ENCODE assay signal across 15 mouse cellular contexts in the genomic region with DNA sequence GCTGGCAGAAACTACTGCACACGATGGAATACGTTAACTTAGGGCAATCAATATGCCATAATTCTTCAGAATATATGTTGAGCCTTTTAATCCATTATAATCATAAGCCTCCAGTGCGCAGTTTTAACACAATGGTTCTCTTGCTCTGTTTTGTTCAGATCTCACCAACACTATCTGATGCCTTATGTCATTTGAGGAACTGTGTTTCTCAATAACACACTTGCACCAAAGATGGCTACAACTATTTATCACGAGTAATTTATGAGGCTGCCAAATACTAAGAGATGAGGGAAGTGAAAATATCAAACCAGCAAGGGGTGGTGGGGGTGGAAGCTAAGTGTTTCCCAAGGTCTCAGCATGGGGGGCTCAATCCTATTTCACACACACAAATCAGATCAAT.
A peak's percentile ranks its signal among the peaks of the same experiment; 100 is the strongest.
DNase-seq lines count a peak whose midpoint lies in the region; ATAC-seq and TF ChIP-seq lines count a peak whose summit lies in the region.
"Had no signal": no experiment of that assay in that cellular context is flagged by ENCODE, and none has a peak within 500 bp of the region (broad histone marks: within the 10 kb centered on the region; RNA-seq: fewer than 3 reads in every experiment).

No protein-coding gene starts in this region.

- H3K4me1 ChIP-seq in intestine, postnatal 0 days (replicated peaks; ENCODE audit: control insufficient read depth, insufficient read depth, low read length), result peaks cover 3% of the 10 kb centered on the region; the same call in 1 of the 2 replicates

- no peak overlapping the region for H3K4me3 ChIP-seq in intestine, postnatal 0 days (ENCODE audit: low read depth, low read length)
- H3K4me3 ChIP-seq: embryonic facial prominence, embryonic 12.5 days; heart, embryonic 12.5 days; hindbrain, embryonic 15.5 days had no signal

- no peaks in the 10 kb centered on the region for H3K27me3 ChIP-seq in splenic B cell, adult 2 months (ENCODE audit: control insufficient read depth, insufficient read depth, low read length, poor library complexity, severe bottlenecking)
- H3K27me3 ChIP-seq in intestine, postnatal 0 days (replicated peaks; ENCODE audit: control insufficient read depth, insufficient read depth, low read length), result no peaks in the 10 kb centered on the region
- H3K27me3 ChIP-seq: embryonic facial prominence, embryonic 12.5 days; heart, embryonic 12.5 days; hindbrain, embryonic 15.5 days had no signal

- peak; percentile 24 for DNase-seq in 416B (ENCODE audit: low read depth)
- DNase-seq in A20 (ENCODE audit: low read depth, low spot score), result peak; percentile 60
- peak; percentile 28 for DNase-seq in splenic B cell, adult 2 months (ENCODE audit: low read depth, low spot score)
- DNase-seq in heart, adult 9 months (ENCODE audit: low spot score in 2 of 2), result no peak
- DNase-seq: adrenal gland, adult 8-10 months; adrenal gland, postnatal 36 days; cerebellum, adult 2 months; cerebellum, postnatal 10 days; gastrocnemius, postnatal 14 days had no signal

- no peak for TF ChIP-seq CTCF in intestine, postnatal 0 days (IDR thresholded peaks at IDR 0.05; ENCODE audit: low read depth)

- no peaks in the 10 kb centered on the region for H3K9me3 ChIP-seq in intestine, postnatal 0 days (ENCODE audit: control insufficient read depth)
- H3K9me3 ChIP-seq: embryonic facial prominence, embryonic 12.5 days; heart, embryonic 12.5 days; hindbrain, embryonic 15.5 days had no signal

- H3K9ac ChIP-seq in intestine, postnatal 0 days (ENCODE audit: low read depth, low read length), result no peak overlapping the region
- H3K9ac ChIP-seq: embryonic facial prominence, embryonic 12.5 days; heart, embryonic 12.5 days; hindbrain, embryonic 15.5 days had no signal

- ATAC-seq in granulocyte monocyte progenitor cell, adult 5-6 weeks (replicated peaks; ENCODE audit: poor library complexity, severe bottlenecking), result peak; percentile 90
- no peak for ATAC-seq in intestine, postnatal 0 days
- ATAC-seq: intestine, embryonic 16.5 days had no signal

- no peaks in the 10 kb centered on the region for H3K36me3 ChIP-seq in splenic B cell, adult 2 months (ENCODE audit: control insufficient read depth, insufficient read depth, low read length, poor library complexity, severe bottlenecking)
- no peaks in the 10 kb centered on the region; the same call in 1 of the 2 replicates for H3K36me3 ChIP-seq in intestine, postnatal 0 days (ENCODE audit: control insufficient read depth, insufficient read depth)
- H3K36me3 ChIP-seq: embryonic facial prominence, embryonic 12.5 days; heart, embryonic 12.5 days; hindbrain, embryonic 15.5 days had no signal

- H3K4me2 ChIP-seq in intestine, postnatal 0 days (replicated peaks; ENCODE audit: low read depth), result no peak overlapping the region
- H3K4me2 ChIP-seq: embryonic facial prominence, embryonic 12.5 days; heart, embryonic 12.5 days; hindbrain, embryonic 15.5 days had no signal

- WGBS in intestine, postnatal 0 days, result 76% methylated on average over 4 of the region's 4 CpGs

- no peak overlapping the region for H3K27ac ChIP-seq in intestine, postnatal 0 days (ENCODE audit: low read depth, low read length)
- H3K27ac ChIP-seq: embryonic facial prominence, embryonic 12.5 days; hindbrain, embryonic 15.5 days had no signal

Comparison
In these comparisons a context has a peak if more than half of its experiments do, and no peak if none do; other contexts are left out.
1. DNase-seq: peak in 416B (single experiment), A20 (single experiment) and splenic B cell, adult 2 months (single experiment); none in heart, adult 9 months (0 of 2).